Mouse (Mus musculus) heart, adult 2 months (tissue): Measurements from ENCODE around the gene Mettl23.

Source experiments
- CTCF ChIP-seq: fragments of 200-600 bp; IDR thresholded peaks from 2 replicates; pipeline ENCODE4 v1.8.1; 2022; ENCODE audit warnings: antibody characterized with exemption, mild to moderate bottlenecking, moderate library complexity
- POLR2A ChIP-seq: fragments of 200-500 bp; IDR thresholded peaks from 2 replicates; pipeline ENCODE4 v1.6.1; 2011; ENCODE audit warnings: mild to moderate bottlenecking, low read depth, low read length, control low read depth; ENCODE audit not compliant: insufficient read depth

DNA sequence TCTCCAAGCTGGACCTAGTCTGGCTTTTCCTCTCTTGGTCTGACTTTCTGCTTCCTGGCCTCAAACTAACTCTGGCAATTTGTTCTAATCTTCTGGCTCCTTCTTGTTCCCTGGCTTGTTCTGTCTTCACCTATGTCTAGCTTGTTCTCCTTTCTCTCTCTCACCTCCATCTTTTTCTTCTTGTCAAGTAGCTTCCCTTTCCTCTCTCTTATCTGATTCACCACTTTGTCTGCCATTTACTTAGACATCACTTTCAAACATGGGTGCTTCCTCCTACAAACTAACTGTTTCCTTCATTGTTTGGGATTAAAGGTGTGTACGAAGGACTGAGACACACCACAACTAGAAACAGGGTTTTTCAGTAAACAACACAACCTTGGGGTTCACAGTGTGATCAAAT lies 8.1 kb upstream of the Mettl23 start:
- no peak for TF ChIP-seq CTCF
- no peak for TF ChIP-seq POLR2A
